Mouse (Mus musculus) G1E (cell line): Measurements from ENCODE around the gene Gm21987. TPM values are rescaled to one million over a fixed set of nuclear protein-coding genes. Genes with fewer than 3 reads are reported as not detected.

ENCODE experiments used
- ATAC-seq: 2 replicates; pipeline ENCODE4 v1.8.0; 2016; ENCODE audit warnings: mild to moderate bottlenecking; ENCODE audit not compliant: insufficient number of reproducible peaks, poor library complexity, low FRiP score, severe bottlenecking; ENCODE audit errors: extremely low read depth
- DNase-seq: peaks from one replicate; pipeline ENCODE4 v3.0.0; 2012; ENCODE audit warnings: low spot score
- H3K27me3 ChIP-seq: 2 replicates; pipeline ENCODE4 v1.6.1; 2012; ENCODE audit warnings: mild to moderate bottlenecking, low read length, inconsistent platforms; ENCODE audit not compliant: insufficient read depth
- H3K36me3 ChIP-seq: replicated peaks from 2 replicates; pipeline ENCODE3; 2012; ENCODE audit warnings: mild to moderate bottlenecking, inconsistent platforms
- H3K4me1 ChIP-seq: 2 replicates; pipeline ENCODE4 v1.6.1; 2012; ENCODE audit warnings: low read depth, low read length, inconsistent platforms, mixed read lengths; ENCODE audit not compliant: insufficient read depth
- H3K4me3 ChIP-seq: 2 replicates; pipeline ENCODE4 v1.5.1; 2012; ENCODE audit warnings: low read depth, mild to moderate bottlenecking, inconsistent platforms, low read length, moderate library complexity, mixed read lengths
- H3K9me3 ChIP-seq: replicated peaks from 2 replicates; pipeline ENCODE4 v1.6.1; 2012; ENCODE audit warnings: inconsistent platforms
- CTCF ChIP-seq: IDR thresholded peaks from 2 replicates; pipeline ENCODE4 v1.5.1; 2012; ENCODE audit warnings: low read depth, low read length, inconsistent platforms, mixed read lengths
- GATA1 ChIP-seq: IDR thresholded peaks from 2 replicates; pipeline ENCODE4 v1.6.1; 2012; ENCODE audit warnings: borderline replicate concordance, low read length, inconsistent platforms, mixed read lengths
- GATA2 ChIP-seq: IDR thresholded peaks from 2 replicates; pipeline ENCODE4 v1.6.1; 2012; ENCODE audit warnings: low read depth, low read length, inconsistent platforms, borderline replicate concordance
- POLR2AphosphoS5 ChIP-seq: IDR thresholded peaks from 2 replicates; pipeline ENCODE4 v1.6.1; 2012; ENCODE audit warnings: low read depth, low read length, inconsistent platforms; ENCODE audit not compliant: insufficient replicate concordance
- TAL1 ChIP-seq: conservative IDR thresholded peaks from 2 replicates; pipeline ENCODE4 v1.6.1; 2012; ENCODE audit warnings: low read depth, low read length, inconsistent platforms, mixed read lengths
- polyA plus RNA-seq: library from polyadenylated mRNA; stranded (reverse); fragments of >175 nt; gene quantifications from 2 replicates; pipeline ENCODE4 v1.2.3, GENCODE M21; 2012
- total RNA-seq, 2 experiments: library from RNA; stranded (forward) in 1 of 2; stranded (reverse) in 1 of 2; fragments of 200-1000 nt in 1 of 2; fragments of >200 nt in 1 of 2; fragmentation: Nextera tagmentation in 1 of 2; gene quantifications; 2 replicates each; pipeline ENCODE4 v1.2.3; 2014 to 2017

The Gm21987 gene
- total and polyA plus RNA-seq, 3 experiments = 4.7 to 1,146 TPM; not detected in 1

DNA sequence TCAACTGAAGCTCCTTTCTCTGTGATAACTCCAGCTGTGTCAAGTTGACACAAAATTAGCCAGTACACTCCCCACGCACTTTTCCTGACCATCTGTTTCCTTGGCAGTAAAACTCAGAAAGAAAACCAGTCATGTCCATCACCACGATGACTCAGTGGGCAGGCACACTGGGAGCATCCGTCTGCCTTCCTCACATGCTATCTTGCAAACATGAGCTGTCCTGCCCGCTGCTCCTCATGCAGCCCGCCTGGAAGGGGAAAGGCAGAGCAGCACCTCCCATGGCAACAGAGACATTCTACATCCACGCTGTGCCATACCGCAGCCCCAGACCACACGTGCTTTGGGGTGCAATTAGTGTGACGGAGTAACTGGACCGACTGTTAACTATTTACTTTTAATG, 21.5 kb downstream of the Gm21987 start:
- no peak for DNase-seq
- Histone ChIP-seq H3K4me3 (peak overlapping the region; percentile 13; the same call in 1 of the 2 replicates), H3K27me3 (no peaks in the 10 kb centered on the region), H3K4me1 (peaks cover 76% of the 10 kb centered on the region), H3K36me3 (no peaks in the 10 kb centered on the region), H3K9me3 (no peaks in the 10 kb centered on the region)
- no peak for TF ChIP-seq GATA2
- no peak for TF ChIP-seq TAL1
- TF ChIP-seq POLR2AphosphoS5 = no peak
- TF ChIP-seq GATA1 = no peak
- ATAC-seq = no peak

DNA sequence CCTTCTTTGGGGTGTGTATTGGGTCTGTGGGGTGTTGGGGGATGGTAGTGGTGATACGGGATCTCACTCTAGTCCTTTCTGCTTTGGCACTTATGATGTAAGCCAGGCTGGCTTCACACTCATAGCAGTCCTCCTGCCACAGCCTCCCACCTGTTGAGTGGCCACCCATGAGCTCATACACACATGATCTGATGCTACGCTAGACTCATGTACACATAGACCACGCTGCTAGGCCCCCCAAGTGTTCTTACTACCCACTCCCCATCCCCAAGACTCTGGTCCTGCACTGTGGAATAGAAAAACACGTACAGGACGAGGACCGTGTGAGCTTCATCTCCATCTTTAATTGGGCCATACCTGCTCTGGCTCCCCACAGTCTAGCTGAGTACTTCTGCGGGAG, 22.2 kb downstream of the Gm21987 start:
- peaks cover 3% of the 10 kb centered on the region for H3K36me3 ChIP-seq
- H3K4me1 ChIP-seq = peaks cover 77% of the 10 kb centered on the region
- DNase-seq (no peak), ATAC-seq (no peak)
- H3K27me3 ChIP-seq = no peaks in the 10 kb centered on the region
- no peak overlapping the region for H3K4me3 ChIP-seq
- no peaks in the 10 kb centered on the region for H3K9me3 ChIP-seq
- TF ChIP-seq GATA1 = no peak
- no peak for TF ChIP-seq TAL1
- no peak for TF ChIP-seq GATA2
- TF ChIP-seq CTCF = no peak
- TF ChIP-seq POLR2AphosphoS5 = no peak

DNA sequence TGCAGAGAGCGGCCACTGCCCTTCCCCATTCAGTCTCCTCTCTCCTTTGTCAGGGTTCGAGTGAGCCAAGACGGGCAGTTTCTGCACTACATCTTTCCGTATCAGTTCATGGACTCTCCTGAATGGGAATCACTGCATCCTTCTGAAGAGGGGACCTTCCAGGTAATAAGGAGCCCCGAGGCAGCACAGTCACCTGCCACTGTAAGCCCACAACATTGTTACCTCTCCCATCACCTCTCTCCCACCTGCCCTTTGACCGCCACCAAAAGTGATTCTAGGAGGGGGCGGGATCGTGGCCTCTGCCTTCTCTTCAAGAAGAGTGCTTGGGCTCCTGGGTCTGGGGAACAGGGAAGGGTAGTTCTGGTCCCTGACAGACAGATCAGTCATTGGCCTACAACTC, 22.6 kb downstream of the Gm21987 start:
- DNase-seq (no peak), ATAC-seq (no peak)
- Histone ChIP-seq H3K4me3 (no peak overlapping the region), H3K4me1 (peaks cover 77% of the 10 kb centered on the region), H3K27me3 (no peaks in the 10 kb centered on the region), H3K9me3 (no peaks in the 10 kb centered on the region), H3K36me3 (peaks cover 7% of the 10 kb centered on the region)
- TF ChIP-seq TAL1 (no peak), GATA1 (no peak), POLR2AphosphoS5 (no peak), GATA2 (no peak), CTCF (no peak)

DNA sequence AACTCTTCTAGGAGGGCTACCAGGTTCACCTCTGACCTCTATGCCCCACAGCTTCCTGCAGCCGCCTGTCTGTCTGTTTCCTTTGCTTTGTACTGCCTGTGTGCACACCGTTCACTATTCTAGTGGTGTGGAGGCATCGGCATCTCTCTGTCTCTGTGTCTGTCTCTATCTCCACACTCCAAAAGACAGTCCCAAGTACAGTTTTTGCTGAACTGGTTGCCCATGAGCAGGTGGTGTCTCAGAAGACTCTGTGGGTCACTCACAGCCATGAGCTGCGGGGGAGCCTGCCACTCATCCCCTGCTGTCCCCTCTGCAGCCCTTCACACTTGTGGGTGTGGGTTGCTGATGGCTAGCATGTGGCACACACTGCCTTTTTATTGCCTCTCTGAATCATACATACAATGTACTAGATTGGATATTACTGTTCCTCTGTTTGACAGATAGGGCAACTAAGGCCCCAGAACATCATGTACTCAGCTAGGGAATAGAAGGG, 23.2 kb downstream of the Gm21987 start:
- Histone ChIP-seq H3K9me3 (no peaks in the 10 kb centered on the region), H3K36me3 (peaks cover 7% of the 10 kb centered on the region), H3K4me1 (peaks cover 77% of the 10 kb centered on the region), H3K4me3 (peak overlapping the region; percentile 59; the same call in 1 of the 2 replicates), H3K27me3 (no peaks in the 10 kb centered on the region)
- no peak for TF ChIP-seq TAL1
- no peak for TF ChIP-seq POLR2AphosphoS5
- TF ChIP-seq GATA1 = no peak
- TF ChIP-seq CTCF = no peak
- no peak for TF ChIP-seq GATA2
- ATAC-seq (no peak), DNase-seq (no peak)

DNA sequence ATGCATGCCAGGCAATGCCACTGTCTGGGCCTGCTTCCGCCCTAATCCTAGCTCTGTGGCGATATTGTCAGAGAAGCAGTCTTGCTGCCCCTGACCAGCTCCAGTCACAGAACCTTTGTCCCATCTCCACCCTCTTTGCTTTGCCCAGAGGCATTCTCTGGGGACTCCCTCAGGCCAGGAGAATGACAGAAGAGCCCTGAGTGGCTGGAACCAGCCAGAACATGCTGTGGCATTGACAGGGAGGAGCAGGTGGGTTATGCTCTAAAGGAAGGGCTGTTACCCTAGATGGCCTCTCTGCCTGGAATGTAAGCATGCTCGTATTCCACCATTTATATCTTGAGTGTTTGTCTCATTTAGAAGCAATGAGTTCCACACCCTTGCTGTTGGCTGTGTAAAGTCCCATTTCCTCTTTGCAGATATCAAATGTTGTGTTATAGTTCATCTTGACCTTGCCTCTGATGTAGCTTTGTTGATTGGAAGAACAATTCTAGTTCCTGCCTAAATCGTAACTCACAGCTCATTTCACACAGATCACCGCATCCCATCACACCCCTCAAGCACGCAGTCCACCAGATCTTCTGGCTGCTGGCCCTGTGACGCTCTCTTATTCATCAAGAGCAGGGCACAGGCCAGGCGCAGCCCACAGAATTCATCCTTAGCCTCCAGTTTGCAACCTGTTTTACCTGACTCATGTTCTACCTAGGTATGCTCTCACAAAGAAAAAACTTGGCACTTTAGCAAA, 24.0 kb downstream of the Gm21987 start:
- H3K4me1 ChIP-seq = peaks cover 78% of the 10 kb centered on the region
- H3K9me3 ChIP-seq = no peaks in the 10 kb centered on the region
- no peak for TF ChIP-seq TAL1
- TF ChIP-seq POLR2AphosphoS5 = no peak
- TF ChIP-seq CTCF = no peak
- TF ChIP-seq GATA1 = no peak
- no peak for TF ChIP-seq GATA2
- DNase-seq = no peak
- no peak for ATAC-seq
- no peaks in the 10 kb centered on the region for H3K27me3 ChIP-seq
- H3K36me3 ChIP-seq = peaks cover 13% of the 10 kb centered on the region
- H3K4me3 ChIP-seq = peak overlapping the region; percentile 59; the same call in 1 of the 2 replicates

DNA sequence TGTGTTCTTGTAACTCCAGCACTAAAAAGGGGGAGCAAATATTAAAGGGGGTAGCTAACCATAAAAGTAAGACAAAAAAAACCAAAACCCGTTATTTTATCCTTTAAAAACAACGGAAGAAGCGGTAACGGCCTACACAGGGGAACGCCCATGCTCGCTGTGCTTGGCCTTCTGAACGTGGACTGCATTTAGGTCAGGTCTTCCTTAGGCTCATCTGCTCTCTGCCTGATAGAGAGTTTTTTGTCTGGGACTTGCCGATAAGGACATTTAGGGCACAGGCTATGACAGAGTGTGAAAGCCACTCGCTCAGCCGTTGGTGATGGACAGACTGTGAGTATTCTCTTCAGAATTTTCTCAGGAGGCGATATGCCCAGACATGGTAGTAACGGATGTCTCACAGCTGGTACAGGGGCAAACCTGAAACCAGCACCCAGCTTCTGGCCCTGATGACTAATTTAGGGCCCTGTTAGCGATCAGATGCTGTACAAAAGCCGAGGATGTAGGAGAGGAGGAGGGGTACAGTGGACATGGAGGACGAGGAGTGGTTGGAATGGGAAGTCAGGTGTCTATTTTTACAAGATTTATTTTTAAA, 25.0 kb downstream of the Gm21987 start:
- DNase-seq (peak; percentile 66), ATAC-seq (peak; percentile 86)
- Histone ChIP-seq H3K4me1 (peaks cover 82% of the 10 kb centered on the region), H3K9me3 (no peaks in the 10 kb centered on the region), H3K4me3 (peak overlapping the region; percentile 64), H3K27me3 (no peaks in the 10 kb centered on the region), H3K36me3 (peaks cover 15% of the 10 kb centered on the region)
- peak; percentile 96 for TF ChIP-seq TAL1
- no peak for TF ChIP-seq CTCF
